Mouse (Mus musculus): Measurements from ENCODE around the gene Bbs5.

- no peak for TF ChIP-seq CTCF (IDR thresholded peaks at IDR 0.05; ENCODE audit: low read depth, low read length)
- no peak for TF ChIP-seq POLR2A (IDR thresholded peaks at IDR 0.05; ENCODE audit: extremely low read depth, insufficient read depth, low read length)
Measured at GRCm38 (mm10) chr2:69629914-69630313, 17.1 kb upstream of the Bbs5 start.

All from liver, adult 2 months (tissue).